Mouse (Mus musculus): Measurements from ENCODE around the gene Wrap53. TPM values are rescaled to one million over a fixed set of nuclear protein-coding genes. Genes with fewer than 3 reads are reported as not detected.
A peak's percentile ranks its signal among the peaks of the same experiment; 100 is the strongest.
"Not testable (repeated sequence)": the region's sequence is repeated elsewhere in the genome, so short reads cannot be mapped to it uniquely, and the experiment has no call there.

The Wrap53 gene
- polyA plus RNA-seq, 1 experiment from 2014 or later = 17.9 TPM

DNA sequence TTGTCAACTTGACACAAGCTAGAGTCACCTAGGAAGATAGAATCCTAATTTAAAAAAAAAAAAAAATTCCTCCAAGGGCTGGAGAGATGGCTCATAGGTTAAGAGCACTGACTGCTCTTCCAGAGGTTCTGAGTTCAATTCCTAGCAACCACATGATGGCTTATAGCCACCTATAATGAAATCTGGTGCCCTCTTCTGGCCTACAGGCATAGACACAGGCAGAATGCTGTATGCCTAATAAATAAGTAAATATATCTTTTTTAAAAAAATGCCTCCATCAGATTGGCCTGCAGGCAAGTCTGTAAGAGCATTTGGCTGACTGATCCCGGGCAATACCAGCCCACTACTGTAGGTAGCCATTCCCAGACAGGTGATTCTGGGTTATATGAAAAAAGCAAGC lies 45.1 kb downstream of the Wrap53 start:
- H3K27me3 ChIP-seq (ENCODE audit: insufficient read depth, low read length) = no peaks in the 10 kb centered on the region
- 0 out of 2 replicates have a peak, but pooled peaks cover 3% of the 10 kb centered on the region for H3K4me1 ChIP-seq (replicated peaks; ENCODE audit: insufficient read depth, low read length)
- 70% methylated on average over 1 of the region's 1 CpGs for whole genome bisulfite sequencing
- no peaks in the 10 kb centered on the region for H3K36me3 ChIP-seq (ENCODE audit: insufficient read depth, low read length)
- TF ChIP-seq CTCF (IDR thresholded peaks at IDR 0.05; ENCODE audit: low read depth) = peak; percentile 46; the same call in 1 of the 2 replicates
- no peak overlapping the region for H3K9ac ChIP-seq (ENCODE audit: low read depth, low read length)
- ATAC-seq (replicated peaks; ENCODE audit: low FRiP score, low read depth) = no peak
- H3K9me3 ChIP-seq (replicated peaks; ENCODE audit: low read length) = no peaks in the 10 kb centered on the region
- H3K4me3 ChIP-seq (replicated peaks; ENCODE audit: low read depth, low read length) = no peak overlapping the region
- H3K4me2 ChIP-seq (ENCODE audit: low read length) = no peak overlapping the region
- no peak for DNase-seq (ENCODE audit: low spot score)
- no peak overlapping the region for H3K27ac ChIP-seq

DNA sequence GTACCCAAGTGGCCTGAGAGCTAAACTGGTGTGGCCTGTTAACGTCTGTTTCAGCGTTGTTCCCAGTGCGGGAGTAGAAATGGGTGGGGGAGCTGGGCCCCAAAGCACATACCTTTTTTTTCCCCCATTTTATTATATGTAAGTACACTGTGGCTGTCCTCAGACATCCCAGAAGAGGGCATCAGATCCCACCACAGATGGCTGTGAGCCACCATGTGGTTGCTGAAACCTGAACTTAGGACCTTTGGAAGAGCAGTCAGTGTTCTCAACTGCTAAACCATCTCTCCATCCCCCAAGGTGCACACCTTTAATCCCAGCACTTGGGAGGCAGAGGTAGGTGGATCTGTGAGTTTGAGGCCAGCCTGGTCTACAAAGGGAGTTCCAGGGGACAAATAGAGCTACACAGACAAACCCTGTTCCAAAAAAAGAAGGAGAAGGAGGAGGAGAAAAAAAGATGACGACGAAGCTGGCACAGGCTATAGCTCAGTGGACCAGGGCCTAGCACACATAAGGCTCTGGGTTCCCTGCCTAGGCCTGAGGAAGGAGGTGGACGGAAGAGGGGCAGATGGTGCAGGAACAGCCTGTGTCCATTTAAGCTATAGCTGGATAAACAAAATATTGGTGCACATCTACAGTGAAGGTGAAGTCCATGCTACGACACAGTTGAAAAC lies 47.4 kb downstream of the Wrap53 start:
- H3K9me3 ChIP-seq (replicated peaks; ENCODE audit: low read length) = no peaks in the 10 kb centered on the region
- no peak for ATAC-seq (replicated peaks; ENCODE audit: low FRiP score, low read depth)
- no peak overlapping the region for H3K4me2 ChIP-seq (ENCODE audit: low read length)
- H3K4me1 ChIP-seq (replicated peaks; ENCODE audit: insufficient read depth, low read length) = no peaks in the 10 kb centered on the region
- no peak overlapping the region for H3K4me3 ChIP-seq (replicated peaks; ENCODE audit: low read depth, low read length)
- peak; percentile 47 for TF ChIP-seq CTCF (IDR thresholded peaks at IDR 0.05; ENCODE audit: low read depth)
- H3K27me3 ChIP-seq (ENCODE audit: insufficient read depth, low read length) = no peaks in the 10 kb centered on the region
- no peak for DNase-seq (ENCODE audit: low spot score)
- no peak overlapping the region for H3K27ac ChIP-seq
- H3K9ac ChIP-seq (ENCODE audit: low read depth, low read length) = no peak overlapping the region
- WGBS = 78% methylated on average over 7 of the region's 7 CpGs
- H3K36me3 ChIP-seq (ENCODE audit: insufficient read depth, low read length) = no peaks in the 10 kb centered on the region

- WGBS = 91% methylated on average over 6 of the region's 6 CpGs
These were observed 49.3 kb downstream of the Wrap53 start for GRCm38 (mm10) chr11:69530755-69531154.

GRCm38 (mm10) chr11:69530281-69530680 lies 49.8 kb downstream of the Wrap53 start:
- not testable (repeated sequence) for DNase-seq (ENCODE audit: low spot score); H3K9ac ChIP-seq (ENCODE audit: low read depth, low read length); H3K36me3 ChIP-seq (ENCODE audit: insufficient read depth, low read length); H3K4me3 ChIP-seq (replicated peaks; ENCODE audit: low read depth, low read length); H3K27me3 ChIP-seq (ENCODE audit: insufficient read depth, low read length); ATAC-seq (replicated peaks; ENCODE audit: low FRiP score, low read depth); H3K27ac ChIP-seq; H3K9me3 ChIP-seq (replicated peaks; ENCODE audit: low read length); H3K4me2 ChIP-seq (ENCODE audit: low read length); H3K4me1 ChIP-seq (replicated peaks; ENCODE audit: insufficient read depth, low read length)
- 78% methylated on average over 3 of the region's 3 CpGs for WGBS

More at GRCm38 (mm10) chr11:69530755-69531154, 49.3 kb downstream of the Wrap53 start:
- H3K9me3 ChIP-seq (replicated peaks; ENCODE audit: low read length); H3K27me3 ChIP-seq (ENCODE audit: insufficient read depth, low read length); DNase-seq (ENCODE audit: low spot score); H3K4me2 ChIP-seq (ENCODE audit: low read length); H3K27ac ChIP-seq; H3K4me1 ChIP-seq (replicated peaks; ENCODE audit: insufficient read depth, low read length); H3K9ac ChIP-seq (ENCODE audit: low read depth, low read length); ATAC-seq (replicated peaks; ENCODE audit: low FRiP score, low read depth); H3K36me3 ChIP-seq (ENCODE audit: insufficient read depth, low read length); H3K4me3 ChIP-seq (replicated peaks; ENCODE audit: low read depth, low read length): not testable (repeated sequence)
- TF ChIP-seq CTCF (IDR thresholded peaks at IDR 0.05; ENCODE audit: low read depth) = peak; percentile 30; the same call in 1 of the 2 replicates

DNA sequence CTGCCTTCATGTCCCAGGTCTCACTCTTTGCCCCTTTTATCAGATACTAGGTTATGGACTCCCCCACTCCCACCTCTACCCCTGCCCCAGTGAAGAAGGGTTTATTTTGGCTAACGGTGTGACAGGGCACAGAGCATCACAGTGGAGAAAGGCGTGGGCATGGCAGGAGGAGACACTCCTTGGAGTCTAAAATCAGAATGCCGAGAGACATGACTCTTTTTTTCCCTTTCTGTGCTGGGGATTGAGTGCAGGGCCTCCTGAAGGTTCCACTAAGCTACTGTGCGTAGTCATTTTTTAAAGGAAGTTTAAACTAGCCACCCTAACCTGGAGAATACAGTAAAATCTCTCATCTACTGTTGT lies 52.0 kb downstream of the Wrap53 start:
- 86% methylated on average over 4 of the region's 4 CpGs for WGBS
- Histone ChIP-seq H3K36me3 (ENCODE audit: insufficient read depth, low read length) (no peaks in the 10 kb centered on the region), H3K27me3 (ENCODE audit: insufficient read depth, low read length) (no peaks in the 10 kb centered on the region), H3K9ac (ENCODE audit: low read depth, low read length) (no peak overlapping the region), H3K4me3 (replicated peaks; ENCODE audit: low read depth, low read length) (no peak overlapping the region), H3K27ac (no peak overlapping the region), H3K4me1 (replicated peaks; ENCODE audit: insufficient read depth, low read length) (0 out of 2 replicates have a peak, but pooled peaks cover 6% of the 10 kb centered on the region), H3K4me2 (ENCODE audit: low read length) (no peak overlapping the region), H3K9me3 (replicated peaks; ENCODE audit: low read length) (no peaks in the 10 kb centered on the region)
- DNase-seq (ENCODE audit: low spot score) = no peak
- no peak for TF ChIP-seq CTCF (IDR thresholded peaks at IDR 0.05; ENCODE audit: low read depth)
- ATAC-seq (replicated peaks; ENCODE audit: low FRiP score, low read depth) = no peak

GRCm38 (mm10) chr11:69527098-69528030 lies 52.7 kb downstream of the Wrap53 start:
- 5% methylated on average over 30 of the region's 30 CpGs for WGBS
- H3K4me2 ChIP-seq (ENCODE audit: low read length) = peak overlapping the region; percentile 63
- H3K4me1 ChIP-seq (replicated peaks; ENCODE audit: insufficient read depth, low read length) = 0 out of 2 replicates have a peak, but pooled peaks cover 6% of the 10 kb centered on the region
- TF ChIP-seq CTCF (IDR thresholded peaks at IDR 0.05; ENCODE audit: low read depth) = no peak
- H3K36me3 ChIP-seq (ENCODE audit: insufficient read depth, low read length) = no peaks in the 10 kb centered on the region
- no peak overlapping the region for H3K27ac ChIP-seq
- ATAC-seq (replicated peaks; ENCODE audit: low FRiP score, low read depth) (no peak), DNase-seq (ENCODE audit: low spot score) (peak; percentile 58)
- peak overlapping the region; percentile 55 for H3K9ac ChIP-seq (ENCODE audit: low read depth, low read length)
- peak overlapping the region; percentile 24 for H3K4me3 ChIP-seq (replicated peaks; ENCODE audit: low read depth, low read length)
- no peaks in the 10 kb centered on the region for H3K27me3 ChIP-seq (ENCODE audit: insufficient read depth, low read length)
- no peaks in the 10 kb centered on the region for H3K9me3 ChIP-seq (replicated peaks; ENCODE audit: low read length)
